Mouse (Mus musculus): Measurements from ENCODE around the gene Mup13. TPM values are rescaled to one million over a fixed set of nuclear protein-coding genes. Genes with fewer than 3 reads are reported as not detected.
"Not testable (repeated sequence)": the region's sequence is repeated elsewhere in the genome, so short reads cannot be mapped to it uniquely, and the experiment has no call there.

Mup13 gene
- total RNA-seq (2022), result not detected

- not testable (repeated sequence) for DNase-seq
These were observed at the start of gene Mup13 for GRCm38 (mm10) chr4:61228186-61228585. Gene Mup13, minus strand, starts transcription at chr4:61228286.

Other genes starting within 250 kb of the Mup13 start
- gene Mup14, start 75.7 kb upstream of the Mup13 start, total RNA-seq (2022), result 1 to 10 TPM in 3 of 4 experiments, not detected in 1; 2.7 to 6.8 (median 3.2) TPM
- gene Mup15, start 211.5 kb upstream of the Mup13 start, total RNA-seq (2022), result 1 to 10 TPM in 1 of 4 experiments, under 1 TPM in 1, not detected in 2; 0.49 to 3.0 TPM

Data from adrenal gland, adult 8-10 months (tissue).